Mouse (Mus musculus) embryonic facial prominence, embryonic 13.5 days (tissue): ENCODE results near the gene Sergef. TPM values are rescaled to one million over a fixed set of nuclear protein-coding genes. Genes with fewer than 3 reads are reported as not detected.

ENCODE experiments used
- ATAC-seq: fragments of 200-750 bp; cut with Nextera tagmentation; 2 replicates; pipeline ENCODE4 v1.8.0; 2017; ENCODE audit warnings: low read depth; ENCODE audit not compliant: insufficient number of reproducible peaks, insufficient read depth, low FRiP score, low TSS enrichment
- H3K27ac ChIP-seq: fragments of 300-500 bp; sonication (generic); 2 replicates; pipeline ENCODE4 v1.5.1; 2015; ENCODE audit warnings: moderate library complexity, mild to moderate bottlenecking, inconsistent platforms
- H3K27me3 ChIP-seq: fragments of 300-500 bp; sonication (generic); 2 replicates; pipeline ENCODE4 v1.6.1; 2015; ENCODE audit warnings: mild to moderate bottlenecking, inconsistent platforms
- H3K36me3 ChIP-seq: fragments of 300-500 bp; sonication (generic); 2 replicates; pipeline ENCODE4 v1.6.1; 2015; ENCODE audit warnings: mild to moderate bottlenecking, inconsistent platforms
- H3K4me1 ChIP-seq: fragments of 300-500 bp; sonication (generic); 2 replicates; pipeline ENCODE4 v1.6.1; 2015; ENCODE audit warnings: inconsistent platforms
- H3K4me2 ChIP-seq: fragments of 300-500 bp; sonication (generic); 2 replicates; pipeline ENCODE4 v1.6.1; 2015; ENCODE audit warnings: moderate library complexity, mild to moderate bottlenecking, inconsistent platforms
- H3K4me3 ChIP-seq: fragments of 300-500 bp; sonication (generic); 2 replicates; pipeline ENCODE4 v1.5.1; 2015; ENCODE audit warnings: mild to moderate bottlenecking, inconsistent platforms
- H3K9ac ChIP-seq: fragments of 300-500 bp; sonication (generic); 2 replicates; pipeline ENCODE4 v1.6.1; 2015; ENCODE audit warnings: mild to moderate bottlenecking, inconsistent platforms
- H3K9me3 ChIP-seq: fragments of 300-500 bp; sonication (generic); 2 replicates; pipeline ENCODE4 v1.6.1; 2016; ENCODE audit warnings: inconsistent platforms
- WGBS: fragments of 180-500 bp; shearing (Covaris S2); methylation state at CpG from one replicate; pipeline ENCODE4 v1.1.7; 2015; ENCODE audit warnings: mixed read lengths; 5-methylcytosine and 5-hydroxymethylcytosine counted together
- polyA plus RNA-seq: library from polyadenylated mRNA; unstranded; fragments of >200 nt; fragmentation: Nextera tagmentation; extraction: Ambion mirVana; gene quantifications from 2 replicates; pipeline ENCODE4 v1.2.1, GENCODE M21; 2015

The Sergef gene
- polyA plus RNA-seq, 1 experiment from 2014 or later, result 17.1 TPM

- Histone ChIP-seq H3K36me3 (no peaks in the 10 kb centered on the region), H3K4me3 (peak overlapping the region; percentile 50), H3K27ac (no peak overlapping the region), H3K4me2 (peak overlapping the region; percentile 90), H3K4me1 (peaks cover 22% of the 10 kb centered on the region), H3K9ac (no peak overlapping the region), H3K9me3 (no peaks in the 10 kb centered on the region), H3K27me3 (peaks cover 83% of the 10 kb centered on the region)
- ATAC-seq, result no peak; the same call in 1 of the 2 replicates
- WGBS, result 2% methylated on average over 59 of the region's 64 CpGs
Observed at GRCm38 (mm10) chr7:46396928-46397731, 242.5 kb downstream of the Sergef start.

GRCm38 (mm10) chr7:46396231-46396927 lies 243.2 kb downstream of the Sergef start, which contains the start of gene Kcnc1:
Gene Kcnc1, plus strand, starts transcription at chr7:46396497.
- ATAC-seq, result peak; percentile 75
- Histone ChIP-seq H3K9me3 (no peaks in the 10 kb centered on the region), H3K9ac (peak within 1 kb of the TSS; percentile 28; the same call in 1 of the 2 replicates), H3K4me3 (peak within 1 kb of the TSS; percentile 50), H3K27me3 (peaks cover 84% of the 10 kb centered on the region), H3K4me1 (peaks cover 22% of the 10 kb centered on the region), H3K36me3 (no peaks in the 10 kb centered on the region), H3K4me2 (peak within 1 kb of the TSS; percentile 90), H3K27ac (no peak within 1 kb of the TSS)
- WGBS, result under 1% methylated on average over 83 of the region's 93 CpGs

DNA sequence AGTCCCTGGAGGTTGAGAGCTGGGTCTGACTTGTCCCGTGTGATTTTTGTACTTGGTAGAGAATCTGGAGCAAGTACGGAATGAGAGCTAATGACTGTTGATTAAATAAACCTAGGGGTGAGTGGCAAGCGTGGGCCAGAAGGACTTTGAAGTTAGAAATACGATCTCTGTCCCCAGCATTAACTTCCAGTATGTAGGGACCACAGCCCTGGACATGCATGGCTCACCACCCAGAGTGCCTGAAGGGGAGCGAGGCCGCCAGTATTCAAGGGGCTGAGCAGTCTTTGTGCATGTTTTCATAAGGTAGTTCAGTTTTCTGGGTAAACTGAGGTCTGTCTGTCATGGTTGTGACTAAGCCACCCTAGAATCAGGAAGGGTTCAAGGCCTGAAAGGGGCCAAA lies 244.0 kb downstream of the Sergef start:
- no peak for ATAC-seq
- Histone ChIP-seq H3K9ac (no peak overlapping the region), H3K9me3 (no peaks in the 10 kb centered on the region), H3K4me1 (peaks cover 22% of the 10 kb centered on the region), H3K4me3 (peak overlapping the region; percentile 50; the same call in 1 of the 2 replicates), H3K27me3 (peaks cover 82% of the 10 kb centered on the region), H3K36me3 (no peaks in the 10 kb centered on the region), H3K4me2 (peak overlapping the region; percentile 90), H3K27ac (no peak overlapping the region)
- WGBS, result 25% methylated on average over 6 of the region's 6 CpGs

- no peak for ATAC-seq
- no peak overlapping the region for H3K4me3 ChIP-seq
- H3K9ac ChIP-seq, result no peak overlapping the region
- H3K4me2 ChIP-seq, result no peak overlapping the region
- H3K9me3 ChIP-seq, result no peaks in the 10 kb centered on the region
- H3K27me3 ChIP-seq, result peaks cover 77% of the 10 kb centered on the region
- no peak overlapping the region for H3K27ac ChIP-seq
- H3K4me1 ChIP-seq, result peaks cover 22% of the 10 kb centered on the region
- WGBS, result 62% methylated on average over 4 of the region's 4 CpGs
- no peaks in the 10 kb centered on the region for H3K36me3 ChIP-seq
Observed at GRCm38 (mm10) chr7:46394933-46395332, 244.7 kb downstream of the Sergef start.

DNA sequence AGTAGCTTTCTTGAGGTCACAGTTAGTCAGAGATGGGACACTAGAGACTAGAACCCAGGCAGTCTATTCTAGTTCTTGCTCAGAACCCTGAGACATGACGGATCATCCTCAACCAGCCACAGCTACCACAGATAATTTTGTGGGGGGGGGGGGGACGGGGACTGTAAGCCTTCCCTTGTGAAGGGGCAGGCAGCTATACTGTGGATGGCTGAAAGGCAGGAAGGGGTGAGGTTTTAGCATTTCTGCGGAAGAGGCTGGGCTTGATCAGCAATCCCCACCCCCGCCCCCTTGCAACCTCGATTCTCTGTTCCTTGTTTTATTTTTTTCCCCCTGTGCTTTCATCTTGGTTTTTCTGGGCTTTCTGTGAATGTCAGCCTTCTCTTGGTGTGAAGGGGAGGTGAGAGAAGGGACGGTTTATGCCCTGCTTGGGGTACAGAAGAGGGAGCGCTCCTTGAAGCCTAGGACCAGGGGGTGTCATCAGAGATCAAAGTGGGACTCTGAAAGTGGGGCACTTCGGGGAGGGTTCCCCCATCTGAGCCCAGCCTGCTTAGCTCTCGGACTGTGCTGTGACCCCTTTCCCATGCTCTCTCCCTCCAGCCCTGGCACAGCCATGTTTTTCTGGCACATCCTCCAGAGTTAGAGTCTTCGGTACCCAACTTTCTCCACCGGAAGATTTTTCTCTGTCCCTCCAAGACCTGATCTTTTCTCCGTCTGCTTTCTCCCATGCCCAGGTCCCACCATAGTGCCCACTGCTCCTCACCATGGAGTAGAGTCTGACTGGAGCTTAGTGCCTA lies 245.7 kb downstream of the Sergef start:
- Histone ChIP-seq H3K27me3 (peaks cover 67% of the 10 kb centered on the region), H3K4me3 (no peak overlapping the region), H3K27ac (no peak overlapping the region), H3K4me1 (peaks cover 22% of the 10 kb centered on the region), H3K36me3 (no peaks in the 10 kb centered on the region), H3K9ac (no peak overlapping the region), H3K9me3 (no peaks in the 10 kb centered on the region), H3K4me2 (no peak overlapping the region)
- 45% methylated on average over 12 of the region's 12 CpGs for WGBS
- ATAC-seq, result no peak

Other genes with a start within 250 kb of the Sergef start
- gene Kcnc1, start 243.3 kb downstream of the Sergef start, polyA plus RNA-seq, result 0.34 and 0.39 TPM in 2 replicates
- gene Tph1, start 32.7 kb upstream of the Sergef start, polyA plus RNA-seq, result 0.25 and 0.34 TPM in 2 replicates
- gene Saal1, start 70.9 kb upstream of the Sergef start, polyA plus RNA-seq, result 33.3 and 35.8 TPM in 2 replicates
- 0.11 and 0.13 TPM in 2 replicates for gene Saa3, start 75.9 kb upstream of the Sergef start, polyA plus RNA-seq
- 0.21 TPM in 1 of 2 replicates, not detected in the other for gene Saa4, start 92.8 kb upstream of the Sergef start, polyA plus RNA-seq
- gene Saa1, start 103.2 kb upstream of the Sergef start, polyA plus RNA-seq, result 0.78 TPM in 1 of 2 replicates, not detected in the other
- gene Saa2, start 112.0 kb upstream of the Sergef start, polyA plus RNA-seq, result not detected in 2 replicates
- 25.0 and 25.7 TPM in 2 replicates for gene Hps5, start 156.3 kb upstream of the Sergef start, polyA plus RNA-seq
- 50.8 and 53.6 TPM in 2 replicates for gene Gtf2h1, start 156.3 kb upstream of the Sergef start, polyA plus RNA-seq
- 1,326 and 1,347 TPM in 2 replicates for gene Ldha, start 201.7 kb upstream of the Sergef start, polyA plus RNA-seq
- gene Ldhc, start 221.4 kb upstream of the Sergef start, polyA plus RNA-seq, result not detected in 2 replicates